Mouse (Mus musculus) kidney, adult 18-20 months (tissue): ENCODE results near the gene Lamtor5.

ENCODE experiments used
- DNase-seq: peaks from one replicate; pipeline ENCODE4 v3.0.0; 2021

The Lamtor5 gene

GRCm38 (mm10) chr3:107278479-107279269, at the start of gene Lamtor5:
Gene Lamtor5, plus strand, starts transcription at chr3:107278858.
- DNase-seq = peak; percentile 94

GRCm38 (mm10) chr3:107229221-107229620, 49.4 kb upstream of the Lamtor5 start:
- no peak for DNase-seq

GRCm38 (mm10) chr3:107229822-107230221, 48.8 kb upstream of the Lamtor5 start:
- DNase-seq = peak; percentile 29

GRCm38 (mm10) chr3:107230527-107230926, 48.1 kb upstream of the Lamtor5 start, which contains the start of gene A630076J17Rik:
Gene A630076J17Rik, plus strand, starts transcription at chr3:107230614.
- no peak for DNase-seq

GRCm38 (mm10) chr3:107231202-107231601, 47.5 kb upstream of the Lamtor5 start:
- no peak for DNase-seq

- peak; percentile 82 for DNase-seq
Measured at GRCm38 (mm10) chr3:107233351-107233813, 45.3 kb upstream of the Lamtor5 start.

GRCm38 (mm10) chr3:107233945-107234344, 44.7 kb upstream of the Lamtor5 start:
- no peak for DNase-seq

- no peak for DNase-seq
Measured at GRCm38 (mm10) chr3:107238051-107238450, 40.6 kb upstream of the Lamtor5 start.

GRCm38 (mm10) chr3:107238471-107238980, 40.1 kb upstream of the Lamtor5 start:
- no peak for DNase-seq

- DNase-seq = no peak
Measured at GRCm38 (mm10) chr3:107239607-107240006, 39.1 kb upstream of the Lamtor5 start, which contains the start of gene Prok1. Gene Prok1, minus strand, starts transcription at chr3:107239707.

- peak; percentile 41 for DNase-seq
Measured at GRCm38 (mm10) chr3:107241389-107242094, 37.1 kb upstream of the Lamtor5 start.

GRCm38 (mm10) chr3:107246876-107247275, 31.8 kb upstream of the Lamtor5 start:
- no peak for DNase-seq

GRCm38 (mm10) chr3:107249042-107249441, 29.6 kb upstream of the Lamtor5 start:
- DNase-seq = peak; percentile 31

GRCm38 (mm10) chr3:107250320-107250719, 28.3 kb upstream of the Lamtor5 start:
- no peak for DNase-seq

GRCm38 (mm10) chr3:107252035-107252434, 26.6 kb upstream of the Lamtor5 start:
- DNase-seq = no peak

GRCm38 (mm10) chr3:107253925-107254324, 24.7 kb upstream of the Lamtor5 start:
- no peak for DNase-seq

GRCm38 (mm10) chr3:107255992-107256391, 22.7 kb upstream of the Lamtor5 start:
- no peak for DNase-seq

GRCm38 (mm10) chr3:107256724-107257123, 21.9 kb upstream of the Lamtor5 start:
- no peak for DNase-seq

GRCm38 (mm10) chr3:107257924-107258323, 20.7 kb upstream of the Lamtor5 start:
- DNase-seq = no peak

GRCm38 (mm10) chr3:107260956-107261850, 17.5 kb upstream of the Lamtor5 start:
- DNase-seq = no peak

GRCm38 (mm10) chr3:107261851-107262165, 16.9 kb upstream of the Lamtor5 start:
- DNase-seq = peak; percentile 29

- no peak for DNase-seq
Measured at GRCm38 (mm10) chr3:107266814-107267345, 11.8 kb upstream of the Lamtor5 start.
